ENCODE assay signal across 19 mouse cellular contexts in the genomic region with DNA sequence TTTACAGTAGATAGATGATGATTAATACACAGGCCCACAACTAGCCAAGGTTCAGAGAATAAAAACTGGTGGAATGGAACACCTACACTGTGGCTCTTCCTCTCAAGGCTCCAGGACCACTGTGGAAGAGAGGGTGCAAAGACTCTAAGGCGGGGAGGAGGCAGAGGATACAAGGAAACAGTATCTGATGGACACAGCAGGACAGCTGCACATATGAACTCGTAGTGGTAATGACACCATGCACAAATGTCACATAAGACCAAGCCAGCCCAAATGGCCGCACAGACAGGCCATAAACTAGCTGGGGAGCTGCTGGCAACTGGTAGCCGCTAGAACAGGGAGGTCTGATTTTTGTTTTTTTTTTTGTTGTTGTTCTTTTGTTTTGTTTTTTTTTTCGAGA.
DNase-seq lines count a peak whose midpoint lies in the region; ATAC-seq and TF ChIP-seq lines count a peak whose summit lies in the region.
"Had no signal": no experiment of that assay in that cellular context is flagged by ENCODE, and none has a peak within 500 bp of the region (broad histone marks: within the 10 kb centered on the region; RNA-seq: fewer than 3 reads in every experiment).

No protein-coding gene starts in this region.

- WGBS in forebrain, embryonic 11.5 days = 83% methylated on average over 5 of the region's 5 CpGs
- WGBS in forebrain, embryonic 15.5 days = 91% methylated on average over 5 of the region's 5 CpGs

- no peaks in the 10 kb centered on the region for H3K79me2 ChIP-seq in myocyte (ENCODE audit: control insufficient read depth, insufficient read depth)

- H3K4me3 ChIP-seq in forebrain, embryonic 11.5 days (ENCODE audit: low read depth, low read length) = no peak overlapping the region
- no peak overlapping the region for H3K4me3 ChIP-seq in forebrain, embryonic 15.5 days
- no peak overlapping the region for H3K4me3 ChIP-seq in myocyte

- no peaks in the 10 kb centered on the region for H3K9me3 ChIP-seq in forebrain, embryonic 11.5 days (ENCODE audit: control insufficient read depth, low read length)
- no peaks in the 10 kb centered on the region for H3K9me3 ChIP-seq in forebrain, embryonic 15.5 days

- no peak overlapping the region for H3K27ac ChIP-seq in forebrain, embryonic 11.5 days (ENCODE audit: low read depth, low read length)
- no peak overlapping the region for H3K27ac ChIP-seq in forebrain, embryonic 15.5 days (replicated peaks)

- H3K4me2 ChIP-seq in forebrain, embryonic 11.5 days (ENCODE audit: low read depth, low read length, severe bottlenecking) = no peak overlapping the region
- no peak overlapping the region for H3K4me2 ChIP-seq in forebrain, embryonic 15.5 days (replicated peaks)
- no peak overlapping the region for H3K4me2 ChIP-seq in myocyte (ENCODE audit: low read depth)

- DNase-seq in forebrain, embryonic 11.5 days (ENCODE audit: low spot score) = peak; percentile 29
- DNase-seq in kidney, adult 8-10 months = no peak
- DNase-seq: adrenal gland, adult 2 months; adrenal gland, adult 8-10 months; adrenal gland, postnatal 10 days; adrenal gland, postnatal 14 days; adrenal gland, postnatal 25 days; adrenal gland, postnatal 36 days; B cell, adult 2 months; cerebellum, adult 11 months; cerebellum, adult 11-12 months; cerebellum, adult 18-20 months had no signal

- no peak overlapping the region for H3K9ac ChIP-seq in forebrain, embryonic 11.5 days (ENCODE audit: low read length)
- H3K9ac ChIP-seq in forebrain, embryonic 15.5 days (replicated peaks) = no peak overlapping the region

- TF ChIP-seq POLR2A in myocyte (IDR thresholded peaks at IDR 0.05; ENCODE audit: insufficient read length, low read depth) = no peak

- no peak overlapping the region for H3ac ChIP-seq in myocyte (ENCODE audit: control insufficient read depth, insufficient read length)

- no peaks in the 10 kb centered on the region for H3K36me3 ChIP-seq in forebrain, embryonic 11.5 days (ENCODE audit: control insufficient read depth, insufficient read depth, low read length)
- no peaks in the 10 kb centered on the region for H3K36me3 ChIP-seq in forebrain, embryonic 15.5 days
- no peaks in the 10 kb centered on the region for H3K36me3 ChIP-seq in myocyte (ENCODE audit: control insufficient read depth, insufficient read depth)
- H3K36me3 ChIP-seq: G1E had no signal

- ATAC-seq in forebrain, embryonic 11.5 days (replicated peaks; ENCODE audit: low FRiP score) = no peak
- ATAC-seq in forebrain, embryonic 15.5 days (replicated peaks) = no peak
- ATAC-seq: activated CD4-positive, CD25-positive, alpha-beta regulatory T cell, adult 4 months; CD4-positive, CD25-positive, alpha-beta regulatory T cell, adult 4 months; Patski had no signal

- H3K27me3 ChIP-seq in forebrain, embryonic 11.5 days (ENCODE audit: control insufficient read depth, insufficient read depth, low read length) = no peaks in the 10 kb centered on the region
- H3K27me3 ChIP-seq in forebrain, embryonic 15.5 days = no peaks in the 10 kb centered on the region
- no peaks in the 10 kb centered on the region for H3K27me3 ChIP-seq in myocyte (ENCODE audit: control insufficient read depth, insufficient read depth, insufficient read length)
- H3K27me3 ChIP-seq: CH12.LX, Patski had no signal

- no peaks in the 10 kb centered on the region for H3K4me1 ChIP-seq in forebrain, embryonic 11.5 days (replicated peaks; ENCODE audit: control insufficient read depth, insufficient read depth, low read length)
- no peaks in the 10 kb centered on the region for H3K4me1 ChIP-seq in forebrain, embryonic 15.5 days

TF ChIP-seq in myocyte, 11 proteins besides CTCF, POLR2A, EP300 and RAD21:
- TF ChIP-seq TCF3 (IDR thresholded peaks at IDR 0.05; ENCODE audit: insufficient read length, low read depth) = no peak
- peak in 2 of 3 experiments; percentile 58 to 82 for TF ChIP-seq MYOD1 (IDR thresholded peaks at IDR 0.05; ENCODE audit: control insufficient read depth in 1 of 3, insufficient read length in 2 of 3, low read depth in 2 of 3)
